Mouse (Mus musculus): ENCODE results near the gene Megf8. TPM values are rescaled to one million over a fixed set of nuclear protein-coding genes. Genes with fewer than 3 reads are reported as not detected.
"Not testable (repeated sequence)": the region's sequence is repeated elsewhere in the genome, so short reads cannot be mapped to it uniquely, and the experiment has no call there.

Megf8 gene
- total RNA-seq, 4 experiments from 2014 or later = 33.9 to 35.8 (median 34.8) TPM

DNA sequence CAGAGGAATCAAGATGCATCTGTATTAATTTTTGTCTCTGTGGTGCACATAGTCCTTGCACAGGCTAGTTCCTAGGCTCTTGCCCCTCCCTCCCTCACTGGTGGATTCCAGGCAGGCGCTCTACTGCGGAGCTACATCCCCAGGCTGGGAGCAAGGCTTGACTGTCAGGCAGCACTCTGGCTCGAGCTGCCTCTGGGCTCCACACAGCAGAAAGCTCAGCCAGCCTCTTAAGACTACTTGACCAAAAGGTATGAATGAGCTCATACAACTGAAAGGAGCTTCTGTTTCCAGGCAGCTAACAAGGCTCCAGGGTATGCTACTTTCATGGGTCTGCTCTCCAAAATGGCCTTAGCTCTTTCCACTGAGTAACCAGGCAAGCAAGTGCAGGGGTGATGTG, 64.3 kb downstream of the Megf8 start:
- DNase-seq (ENCODE audit: low spot score) = no peak

DNA sequence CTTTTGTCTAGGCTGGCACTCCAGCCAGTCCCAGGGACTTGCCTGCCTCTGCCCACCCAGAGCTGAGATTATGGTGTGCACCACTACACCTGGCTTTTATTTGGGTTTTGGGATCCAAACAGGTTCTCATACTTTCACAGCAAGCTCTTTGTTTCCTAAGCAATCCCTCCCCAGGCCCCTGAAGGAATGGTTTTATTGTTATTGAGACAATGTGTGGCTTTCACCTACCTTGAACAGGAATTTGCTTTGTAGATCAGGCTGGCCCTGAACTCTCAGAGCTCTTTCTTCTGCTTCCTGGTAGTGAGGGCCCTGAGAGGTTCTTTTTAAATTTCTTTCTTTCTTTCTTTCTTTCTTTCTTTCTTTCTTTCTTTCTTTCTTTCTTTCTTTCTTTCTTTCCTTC, 65.6 kb downstream of the Megf8 start:
- no peak for DNase-seq (ENCODE audit: low spot score)

DNA sequence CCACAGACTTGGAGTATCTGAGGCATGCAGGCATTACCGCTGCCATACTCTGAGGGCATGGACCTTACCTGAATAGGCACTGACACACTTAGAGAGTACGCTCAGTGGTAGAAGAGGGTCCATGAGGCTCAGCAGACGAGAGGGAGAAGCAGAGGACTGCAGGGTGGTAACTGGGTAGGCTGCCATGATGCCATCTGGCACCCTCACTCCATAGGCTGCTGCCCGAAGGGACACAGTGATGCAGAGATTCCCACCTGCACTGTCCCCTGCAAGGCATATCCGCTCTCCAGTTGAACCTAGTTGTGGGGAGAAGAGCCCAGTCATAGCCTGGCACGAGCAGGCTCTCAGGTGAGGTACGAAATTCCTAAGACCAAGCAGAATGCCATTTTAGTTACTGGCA, 66.4 kb downstream of the Megf8 start:
- no peak for DNase-seq (ENCODE audit: low spot score)

DNA sequence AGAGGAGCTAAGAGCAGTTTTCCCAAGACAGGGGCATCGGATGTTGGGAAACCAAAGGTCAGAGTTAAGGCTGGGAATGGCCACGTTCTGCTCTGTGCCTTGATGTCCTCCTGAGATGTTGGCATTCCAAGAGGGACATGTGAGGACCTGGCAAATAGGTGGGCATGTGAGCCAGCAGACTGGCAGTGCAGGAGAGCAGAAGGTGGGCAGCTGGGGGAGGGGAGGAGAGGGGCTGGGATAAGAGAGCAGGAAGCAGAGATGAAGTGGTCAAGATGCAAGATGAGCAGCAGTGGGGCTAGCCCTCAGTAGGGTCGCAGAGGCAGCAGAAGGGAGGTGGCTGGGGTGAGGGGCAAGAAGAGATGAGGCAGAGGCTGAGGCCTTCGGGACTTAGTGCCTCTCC, 66.9 kb downstream of the Megf8 start:
- DNase-seq (ENCODE audit: low spot score) = no peak

- DNase-seq (ENCODE audit: low spot score) = no peak
Observed at GRCm38 (mm10) chr7:25384318-25384717, 67.4 kb downstream of the Megf8 start.

DNA sequence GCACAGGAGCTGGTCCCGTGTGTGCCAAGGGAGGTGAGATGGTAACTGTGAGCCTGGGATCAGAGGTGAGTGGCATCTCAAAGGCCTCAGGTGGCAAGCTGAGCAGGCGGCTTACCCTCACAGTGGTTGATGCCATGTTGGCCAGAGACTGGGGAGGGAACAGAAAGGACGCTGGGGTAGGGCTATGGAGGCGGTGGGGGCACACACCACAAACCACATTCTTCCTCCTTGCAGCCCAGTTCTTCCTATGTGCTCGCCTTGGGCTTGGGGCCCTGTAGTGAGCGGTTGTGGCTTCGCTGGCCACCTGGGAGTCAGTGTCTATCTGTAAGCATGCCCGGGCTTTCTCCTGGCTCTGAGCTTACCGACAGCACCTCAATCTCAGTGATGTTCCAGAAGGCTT, 67.9 kb downstream of the Megf8 start:
- no peak for DNase-seq (ENCODE audit: low spot score)

DNA sequence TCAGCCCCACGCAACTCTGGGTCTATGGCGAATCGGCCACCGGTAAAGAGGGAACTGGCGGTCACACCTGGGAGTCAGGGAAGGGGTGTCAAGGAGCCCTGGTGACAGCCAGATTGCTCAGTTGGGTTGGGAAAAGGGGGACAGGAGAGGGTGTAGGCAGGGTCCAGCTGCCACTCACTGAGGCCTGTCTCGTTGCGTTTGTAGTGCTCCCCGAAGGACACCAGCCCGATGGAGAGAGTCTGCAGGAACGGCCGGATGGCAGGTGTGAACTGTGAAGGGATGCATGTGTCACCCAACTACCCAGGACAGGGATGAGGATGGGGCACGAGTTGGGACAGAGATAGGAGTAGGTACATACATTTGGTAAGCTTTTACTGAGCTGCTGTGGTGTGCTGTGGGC, 68.3 kb downstream of the Megf8 start:
- DNase-seq (ENCODE audit: low spot score) = no peak

GRCm38 (mm10) chr7:25385850-25386555, 69.0 kb downstream of the Megf8 start:
- peak; percentile 93 for DNase-seq (ENCODE audit: low spot score)

DNA sequence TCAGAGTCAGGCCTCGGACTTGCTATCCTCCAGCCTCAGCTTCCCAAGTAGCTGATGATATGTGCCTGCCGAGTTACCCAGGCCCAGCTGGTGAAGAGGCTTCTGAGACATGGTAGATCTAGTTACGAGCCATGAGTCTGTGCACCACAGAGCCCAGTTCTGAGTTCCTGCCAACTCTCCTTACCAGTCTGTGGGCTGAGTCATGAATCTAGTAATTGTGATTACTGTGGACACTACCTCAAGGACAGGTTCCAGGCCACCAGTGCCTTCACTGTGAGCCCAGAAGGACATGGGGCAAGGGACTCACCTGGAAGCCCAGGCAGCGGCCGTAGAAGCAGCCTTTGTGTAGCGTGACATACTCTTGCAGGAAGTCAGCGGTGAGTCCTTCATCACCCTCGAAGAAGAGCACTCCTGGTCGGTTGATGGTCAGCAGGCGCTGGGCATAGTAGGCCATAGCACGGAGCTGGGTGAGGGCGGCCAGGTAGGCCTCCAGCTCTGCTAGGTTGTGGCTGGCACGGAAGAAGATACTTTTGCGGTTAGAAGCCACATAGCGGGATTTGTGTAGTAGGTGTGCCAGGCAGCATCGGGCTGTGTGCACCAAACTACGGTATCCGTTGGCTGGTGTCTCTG, 71.0 kb downstream of the Megf8 start:
- DNase-seq (ENCODE audit: low spot score) = no peak

- DNase-seq (ENCODE audit: low spot score) = peak; percentile 76
Observed at GRCm38 (mm10) chr7:25388916-25389315, 72.0 kb downstream of the Megf8 start.

- peak; percentile 81 for DNase-seq (ENCODE audit: low spot score)
Observed at GRCm38 (mm10) chr7:25390054-25390770, 73.2 kb downstream of the Megf8 start.

GRCm38 (mm10) chr7:25390986-25391385, 74.0 kb downstream of the Megf8 start:
- DNase-seq (ENCODE audit: low spot score) = no peak

GRCm38 (mm10) chr7:25391856-25392453, 75.0 kb downstream of the Megf8 start:
- DNase-seq (ENCODE audit: low spot score) = no peak

DNA sequence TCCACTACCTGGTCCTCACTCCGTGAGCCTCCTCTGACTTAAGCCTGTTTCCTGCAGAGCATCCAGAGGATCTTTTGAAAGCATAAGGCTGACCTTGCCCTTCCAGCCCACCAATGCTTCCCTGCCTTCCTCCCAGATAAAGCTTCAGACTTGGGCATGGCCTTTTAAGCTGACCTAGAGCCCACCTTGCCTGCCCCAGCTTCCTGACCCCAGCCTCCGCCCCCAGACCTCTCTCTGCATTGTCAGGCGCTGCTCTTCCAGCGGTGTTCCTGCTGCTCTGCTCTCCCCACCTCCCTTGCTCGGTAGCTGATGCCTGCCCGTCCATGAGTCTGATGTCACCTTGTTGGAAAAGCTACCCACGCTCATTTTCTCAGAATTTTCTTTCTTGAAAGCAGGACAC, 75.9 kb downstream of the Megf8 start:
- DNase-seq (ENCODE audit: low spot score) = no peak

DNA sequence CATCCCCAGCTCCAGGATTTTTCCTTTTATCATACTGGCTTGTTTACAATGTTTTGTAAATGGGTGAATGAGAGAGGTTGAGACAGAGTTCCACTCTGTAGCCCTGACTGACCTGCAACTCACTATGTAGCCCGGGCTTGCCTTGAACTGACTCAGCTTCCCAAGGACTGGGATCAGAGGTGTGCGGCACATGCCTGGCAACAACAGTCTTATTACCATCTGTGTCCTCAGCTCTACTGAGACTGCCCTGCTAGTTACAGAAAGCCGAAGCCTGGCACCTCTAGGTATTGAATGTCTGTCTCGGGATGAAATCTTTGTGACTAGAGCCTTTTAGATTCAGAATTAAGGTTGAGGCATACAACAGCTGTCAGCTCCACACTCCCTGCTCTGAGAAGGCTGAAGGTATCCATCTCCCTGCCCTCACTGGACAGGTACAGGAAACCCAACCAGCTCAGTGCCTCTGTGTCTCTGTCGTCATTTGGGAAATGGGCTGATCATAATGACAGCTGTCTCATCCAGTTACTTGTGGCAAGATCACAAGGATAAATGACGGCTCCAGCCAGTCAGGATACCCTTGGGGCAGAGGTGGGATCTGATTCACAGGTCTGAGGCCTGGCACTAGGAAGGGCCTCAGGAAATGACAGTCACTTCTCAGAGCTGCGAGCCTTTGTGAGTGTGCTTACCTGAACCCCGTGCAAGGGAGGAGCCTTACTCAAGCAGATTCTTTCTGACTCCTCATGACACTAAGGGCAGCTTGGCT, 76.7 kb downstream of the Megf8 start:
- no peak for DNase-seq (ENCODE audit: low spot score)

DNA sequence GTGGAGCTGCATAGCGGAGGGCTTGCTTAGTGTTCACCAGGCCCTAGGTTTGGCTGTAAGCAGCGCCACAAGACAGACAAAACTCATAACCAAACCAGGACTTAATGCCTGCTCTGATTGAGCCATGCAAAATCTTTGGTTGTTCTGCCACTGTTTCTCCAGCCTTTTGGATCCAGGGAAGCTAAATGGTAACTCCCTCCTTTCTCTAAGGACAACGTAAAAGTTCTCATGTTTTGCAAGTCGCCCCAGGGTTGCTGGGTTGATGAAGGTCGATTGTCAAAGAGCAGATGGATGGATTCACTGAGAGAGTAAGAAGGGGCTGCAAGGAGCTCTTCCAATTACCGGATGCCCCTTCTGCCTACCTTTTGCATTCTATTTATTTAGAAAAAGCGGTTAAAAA, 77.8 kb downstream of the Megf8 start:
- DNase-seq (ENCODE audit: low spot score) = no peak

DNA sequence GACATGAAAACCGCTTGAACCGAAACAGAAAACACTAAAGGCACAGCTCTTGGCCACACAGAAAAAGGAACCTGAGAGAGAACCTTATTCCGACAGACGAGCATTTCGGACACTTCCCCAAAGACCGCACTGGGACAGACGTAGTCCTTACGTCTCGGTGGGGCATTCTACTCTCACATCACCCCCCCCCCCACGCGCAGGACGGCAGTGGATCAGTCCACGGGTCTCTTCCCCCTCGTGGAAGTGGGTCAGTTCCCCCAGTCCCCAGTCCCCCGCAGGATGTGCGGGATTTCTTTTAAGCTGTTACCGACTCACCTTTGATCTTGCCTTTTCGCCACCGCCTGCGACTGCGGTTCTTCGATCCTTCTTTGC, 78.2 kb downstream of the Megf8 start:
- no peak for DNase-seq (ENCODE audit: low spot score)

DNA sequence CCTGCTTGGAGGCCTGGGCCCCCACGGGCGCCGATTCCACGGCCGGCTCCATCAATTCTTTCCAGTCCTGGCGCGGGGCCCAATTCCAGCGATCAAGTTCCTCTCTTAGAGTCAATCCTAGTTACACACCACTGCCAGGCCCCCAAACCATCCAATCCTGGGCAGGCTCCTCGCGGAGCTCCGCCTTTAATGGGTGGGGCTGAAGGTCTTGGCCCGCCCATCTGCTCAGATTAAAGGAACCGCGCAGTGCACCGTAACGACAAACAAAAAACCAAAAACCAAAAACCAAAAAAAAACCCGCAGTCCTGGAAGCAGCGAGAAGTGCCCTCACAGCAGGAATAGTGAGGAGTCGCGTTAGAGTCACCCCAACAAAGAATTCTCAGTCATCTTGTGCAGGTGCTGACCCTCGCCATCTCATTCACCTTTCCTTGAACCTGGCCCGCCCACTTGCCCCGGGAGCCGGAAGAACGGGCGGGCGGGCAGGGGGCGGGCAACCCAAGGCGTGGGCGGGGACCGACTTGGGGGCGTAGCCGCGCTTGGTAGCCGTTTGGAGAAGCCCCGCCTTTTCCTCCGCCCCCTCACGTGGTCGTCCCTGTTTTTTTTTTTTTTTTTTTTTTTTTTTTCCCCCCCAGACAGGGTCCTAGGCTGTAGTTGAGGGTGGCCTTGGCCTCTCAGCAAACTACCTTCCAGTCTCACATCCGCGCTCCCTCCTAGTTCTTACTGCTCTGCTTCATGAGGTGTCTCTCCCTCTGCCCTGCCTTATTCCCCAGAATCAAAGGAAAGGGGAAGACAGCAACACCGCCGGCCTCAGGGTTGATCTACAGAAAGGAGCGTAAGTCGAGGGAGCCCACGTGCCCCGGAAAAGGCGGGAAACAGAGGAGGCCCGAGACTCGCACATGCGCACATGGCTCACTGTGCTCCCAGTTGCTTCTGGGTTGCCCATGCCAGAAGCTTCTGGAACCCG, 78.9 kb downstream of the Megf8 start:
- peak; percentile 97 for DNase-seq (ENCODE audit: low spot score)

- no peak for DNase-seq (ENCODE audit: low spot score)
Observed at GRCm38 (mm10) chr7:25396621-25397020, 79.7 kb downstream of the Megf8 start.

GRCm38 (mm10) chr7:25398610-25399009, 81.6 kb downstream of the Megf8 start, which contains the start of gene Lipe:
Gene Lipe (minus strand): TSS chr7:25398710.
- DNase-seq (ENCODE audit: low spot score) = no peak

DNA sequence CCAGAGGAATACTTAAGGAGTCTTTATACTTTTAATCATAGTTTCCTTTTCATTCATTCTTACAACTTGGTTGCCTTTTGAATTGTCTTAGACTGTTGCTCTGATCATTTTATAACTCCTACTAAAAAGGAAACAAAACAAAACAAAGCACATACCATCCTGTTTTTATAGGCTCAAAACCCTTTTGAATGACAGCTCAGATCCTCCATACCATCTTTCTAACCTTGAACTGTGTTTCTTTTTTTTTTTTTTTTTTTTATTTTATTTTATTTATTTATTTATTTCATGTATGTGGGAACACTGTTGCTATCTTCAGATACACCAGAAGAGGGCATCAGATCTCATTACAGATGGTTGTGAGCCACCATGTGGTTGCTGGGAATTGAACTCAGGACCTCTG, 82.1 kb downstream of the Megf8 start:
- DNase-seq (ENCODE audit: low spot score) = not testable (repeated sequence)

Measured in heart, adult 8-10 months (tissue).